Mouse (Mus musculus) forebrain, embryonic 14.5 days (tissue): Measurements from ENCODE around the gene Luc7l2. TPM values are rescaled to one million over a fixed set of nuclear protein-coding genes. Genes with fewer than 3 reads are reported as not detected.

Experiments
- ATAC-seq: fragments of 200-750 bp; cut with Nextera tagmentation; 2 replicates; pipeline ENCODE4 v1.8.0; 2017; ENCODE audit warnings: mild to moderate bottlenecking, moderate library complexity
- DNase-seq: peaks from one replicate; pipeline ENCODE4 v3.0.0-alpha.2; 2015; ENCODE audit warnings: low spot score
- H3K27ac ChIP-seq: fragments of 300-500 bp; sonication (generic); 2 replicates; pipeline ENCODE4 v1.5.1; 2014; ENCODE audit warnings: low read depth, mild to moderate bottlenecking, control low read depth, low read length, moderate library complexity
- H3K27me3 ChIP-seq: fragments of 300-500 bp; sonication (generic); replicated peaks from 2 replicates; pipeline ENCODE4 v1.6.1; 2014; ENCODE audit warnings: low read length, control low read depth, mixed read lengths; ENCODE audit not compliant: control insufficient read depth, insufficient read depth
- H3K36me3 ChIP-seq: fragments of 300-500 bp; sonication (generic); 2 replicates; pipeline ENCODE4 v1.6.1; 2014; ENCODE audit warnings: low read length, control low read depth; ENCODE audit not compliant: control insufficient read depth, insufficient read depth
- H3K4me1 ChIP-seq: fragments of 300-500 bp; sonication (generic); 2 replicates; pipeline ENCODE4 v1.6.1; 2014; ENCODE audit warnings: antibody characterized with exemption, low read length, control low read depth; ENCODE audit not compliant: control insufficient read depth, insufficient read depth
- H3K4me2 ChIP-seq: fragments of 300-500 bp; sonication (generic); 2 replicates; pipeline ENCODE4 v1.6.1; 2014; ENCODE audit warnings: mild to moderate bottlenecking, control low read depth, low read length
- H3K4me3 ChIP-seq: fragments of 300-500 bp; sonication (generic); 2 replicates; pipeline ENCODE4 v1.5.1; 2014; ENCODE audit warnings: low read depth, low read length, control low read depth
- H3K9ac ChIP-seq: fragments of 300-500 bp; sonication (generic); 2 replicates; pipeline ENCODE4 v1.6.1; 2014; ENCODE audit warnings: mild to moderate bottlenecking, low read length, control low read depth, moderate library complexity
- H3K9me3 ChIP-seq: fragments of 300-500 bp; sonication (generic); replicated peaks from 2 replicates; pipeline ENCODE4 v1.6.1; 2016; ENCODE audit warnings: low read length, control low read depth, mixed read lengths; ENCODE audit not compliant: control insufficient read depth
- WGBS: fragments of 180-500 bp; shearing (Covaris S2); extraction: QIAGEN DNeasy Blood & Tissue Kit; methylation state at CpG from one replicate; pipeline ENCODE4 v1.1.7; 2014; 5-methylcytosine and 5-hydroxymethylcytosine counted together
- polyA plus RNA-seq: library from polyadenylated mRNA; unstranded; fragments of >200 nt; fragmentation: Nextera tagmentation; extraction: Ambion mirVana; gene quantifications from 2 replicates; pipeline ENCODE4 v1.2.1, GENCODE M21; 2014

Gene Luc7l2
- polyA plus RNA-seq, result 22.8 and 32.5 TPM in 2 replicates

DNA sequence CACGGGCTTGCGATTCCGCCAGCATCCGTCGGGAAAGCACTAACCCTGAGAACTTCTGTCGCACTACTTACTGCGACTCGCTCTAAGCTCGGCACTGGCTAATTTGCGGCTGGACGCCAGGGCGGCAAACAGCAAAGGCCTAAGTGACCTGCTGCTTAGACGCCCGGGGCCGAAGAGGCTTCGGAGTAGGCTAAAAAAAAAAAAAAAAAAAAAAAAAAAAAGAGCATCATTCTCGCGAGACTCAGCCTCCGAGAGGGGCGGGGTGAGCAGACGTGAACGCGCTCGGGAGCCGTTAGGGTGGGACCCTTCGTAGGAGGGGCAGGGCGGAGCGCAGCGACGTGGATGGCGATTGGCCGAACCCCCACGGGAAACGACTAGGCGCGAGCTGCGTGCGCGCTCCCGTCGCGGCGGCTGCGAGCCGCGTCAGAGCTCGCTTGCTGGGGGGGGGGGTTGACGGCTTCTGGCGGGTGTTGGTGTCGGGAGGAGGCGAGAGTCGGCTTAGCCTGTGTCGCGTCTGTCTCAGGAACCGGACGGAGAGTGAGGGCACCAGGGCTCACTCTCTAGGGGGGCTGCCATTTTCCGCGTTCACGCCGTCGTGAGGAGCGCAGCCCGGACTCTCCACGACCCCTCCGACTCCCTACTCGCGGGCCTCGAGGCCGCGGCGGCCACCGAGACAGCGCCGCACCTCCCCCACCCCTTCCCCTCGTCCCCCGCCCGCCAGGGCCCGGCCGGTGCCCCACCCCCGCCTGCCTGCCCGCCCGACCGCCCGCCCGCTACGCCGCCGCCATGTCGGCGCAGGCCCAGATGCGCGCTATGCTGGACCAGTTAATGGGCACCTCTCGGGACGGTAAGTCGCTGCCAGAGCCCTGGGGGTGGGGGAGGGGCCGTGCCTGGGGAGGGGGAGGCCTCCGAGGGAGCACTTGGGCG is at the start of gene Luc7l2:
TSS of gene Luc7l2 (plus strand) at position 273 of the 927 bp plus-strand sequence.
- H3K27ac ChIP-seq, result peak within 1 kb of the TSS; percentile 99
- H3K9ac ChIP-seq, result peak within 1 kb of the TSS; percentile 90
- no peaks in the 10 kb centered on the region for H3K27me3 ChIP-seq
- WGBS, result under 1% methylated on average over 64 of the region's 98 CpGs
- no peaks in the 10 kb centered on the region for H3K36me3 ChIP-seq
- DNase-seq (peak; percentile 99), ATAC-seq (peak; percentile 90)
- no peaks in the 10 kb centered on the region for H3K9me3 ChIP-seq
- H3K4me2 ChIP-seq, result peak within 1 kb of the TSS; percentile 80
- H3K4me3 ChIP-seq, result peak within 1 kb of the TSS; percentile 67
- no peaks in the 10 kb centered on the region for H3K4me1 ChIP-seq

DNA sequence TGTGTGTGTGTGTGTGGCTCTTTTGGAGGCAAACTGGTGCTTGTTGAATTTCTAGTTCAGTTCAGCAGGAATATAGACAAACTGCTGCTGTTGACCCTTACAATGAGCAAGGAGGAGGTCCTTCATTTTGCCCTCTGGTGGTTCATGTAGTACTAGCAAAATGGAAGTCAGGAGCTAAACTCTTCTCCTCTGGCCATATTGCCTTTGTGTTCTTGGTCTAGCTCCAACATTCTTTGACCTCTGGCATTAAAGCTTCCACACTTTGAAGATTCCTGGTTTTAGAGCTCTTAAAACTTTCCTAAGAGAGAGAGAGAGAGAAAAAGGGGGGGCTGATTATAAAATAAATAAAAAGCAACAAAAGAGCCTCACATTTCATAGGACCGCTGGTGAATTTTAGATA is 39.0 kb upstream of the Luc7l2 start:
- H3K4me1 ChIP-seq, result no peaks in the 10 kb centered on the region
- 97% methylated on average over 1 of the region's 1 CpGs for WGBS
- H3K4me3 ChIP-seq, result no peak overlapping the region
- H3K36me3 ChIP-seq, result peaks cover 4% of the 10 kb centered on the region; the same call in 1 of the 2 replicates
- no peak for DNase-seq
- no peaks in the 10 kb centered on the region for H3K27me3 ChIP-seq
- H3K27ac ChIP-seq, result no peak overlapping the region
- H3K9ac ChIP-seq, result no peak overlapping the region
- H3K4me2 ChIP-seq, result no peak overlapping the region
- H3K9me3 ChIP-seq, result no peaks in the 10 kb centered on the region
- ATAC-seq, result no peak

GRCm38 (mm10) chr6:38512830-38513229 is 38.3 kb upstream of the Luc7l2 start:
- Histone ChIP-seq H3K4me1 (no peaks in the 10 kb centered on the region), H3K27me3 (no peaks in the 10 kb centered on the region), H3K36me3 (peaks cover 4% of the 10 kb centered on the region; the same call in 1 of the 2 replicates), H3K9ac (no peak overlapping the region), H3K9me3 (no peaks in the 10 kb centered on the region), H3K27ac (no peak overlapping the region), H3K4me2 (no peak overlapping the region), H3K4me3 (no peak overlapping the region)
- ATAC-seq, result no peak
- DNase-seq, result no peak

DNA sequence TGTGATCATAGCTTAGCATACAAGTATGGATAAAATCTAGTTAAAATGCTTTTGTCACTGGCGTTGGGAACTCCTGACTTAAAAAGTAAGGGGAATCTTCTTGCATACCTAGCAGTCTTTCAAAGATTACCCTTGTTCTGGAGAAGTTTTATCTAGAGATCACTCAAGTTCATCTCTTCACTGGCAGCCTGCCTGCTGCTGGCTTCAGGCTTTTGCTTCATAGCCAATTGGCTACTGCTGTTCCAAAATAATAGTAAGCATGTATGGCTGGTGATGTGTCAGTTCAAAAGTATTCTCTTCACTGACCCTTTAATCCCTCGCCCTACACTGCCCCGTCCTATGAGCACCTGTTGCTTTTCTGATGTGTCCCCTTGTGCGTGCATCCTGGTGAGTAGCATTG is 35.9 kb upstream of the Luc7l2 start:
- peaks cover 4% of the 10 kb centered on the region; the same call in 1 of the 2 replicates for H3K36me3 ChIP-seq
- no peak overlapping the region for H3K4me2 ChIP-seq
- H3K4me1 ChIP-seq, result no peaks in the 10 kb centered on the region
- H3K9ac ChIP-seq, result no peak overlapping the region
- DNase-seq (no peak), ATAC-seq (no peak)
- no peaks in the 10 kb centered on the region for H3K27me3 ChIP-seq
- H3K27ac ChIP-seq, result no peak overlapping the region
- H3K4me3 ChIP-seq, result no peak overlapping the region
- WGBS, result 94% methylated on average over 4 of the region's 4 CpGs
- H3K9me3 ChIP-seq, result no peaks in the 10 kb centered on the region

DNA sequence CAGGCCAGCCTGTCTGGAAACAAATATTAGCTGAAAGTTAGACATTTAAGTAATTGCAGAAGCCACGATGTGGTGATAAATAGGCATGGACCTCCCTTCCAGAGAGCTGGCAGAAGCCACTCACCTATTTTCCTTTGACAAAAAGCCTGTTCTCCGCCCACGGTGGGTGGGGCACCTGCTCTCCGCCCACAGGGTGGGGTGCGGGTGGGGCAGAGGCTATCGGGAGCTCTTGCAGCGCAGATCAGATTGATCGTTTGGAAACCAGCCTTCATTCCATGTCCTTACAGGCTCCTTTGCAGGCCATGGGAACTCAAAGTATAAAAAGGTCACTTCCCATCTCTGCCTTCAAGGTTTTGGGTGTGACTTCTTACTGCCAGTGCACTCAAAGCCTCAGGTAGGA is 27.3 kb upstream of the Luc7l2 start:
- no peak overlapping the region for H3K27ac ChIP-seq
- no peaks in the 10 kb centered on the region for H3K9me3 ChIP-seq
- 26% methylated on average over 8 of the region's 8 CpGs for WGBS
- no peak overlapping the region for H3K4me3 ChIP-seq
- no peaks in the 10 kb centered on the region for H3K27me3 ChIP-seq
- DNase-seq (no peak), ATAC-seq (no peak)
- no peak overlapping the region for H3K4me2 ChIP-seq
- H3K4me1 ChIP-seq, result no peaks in the 10 kb centered on the region
- peaks cover 3% of the 10 kb centered on the region; the same call in 1 of the 2 replicates for H3K36me3 ChIP-seq
- H3K9ac ChIP-seq, result no peak overlapping the region

GRCm38 (mm10) chr6:38531211-38531820 is 19.8 kb upstream of the Luc7l2 start:
- WGBS, result 68% methylated on average over 5 of the region's 5 CpGs
- Histone ChIP-seq H3K4me1 (no peaks in the 10 kb centered on the region), H3K4me2 (no peak overlapping the region), H3K9me3 (no peaks in the 10 kb centered on the region), H3K4me3 (no peak overlapping the region), H3K27me3 (no peaks in the 10 kb centered on the region), H3K9ac (no peak overlapping the region), H3K27ac (no peak overlapping the region), H3K36me3 (no peaks in the 10 kb centered on the region)
- peak; percentile 34 for DNase-seq
- no peak for ATAC-seq

DNA sequence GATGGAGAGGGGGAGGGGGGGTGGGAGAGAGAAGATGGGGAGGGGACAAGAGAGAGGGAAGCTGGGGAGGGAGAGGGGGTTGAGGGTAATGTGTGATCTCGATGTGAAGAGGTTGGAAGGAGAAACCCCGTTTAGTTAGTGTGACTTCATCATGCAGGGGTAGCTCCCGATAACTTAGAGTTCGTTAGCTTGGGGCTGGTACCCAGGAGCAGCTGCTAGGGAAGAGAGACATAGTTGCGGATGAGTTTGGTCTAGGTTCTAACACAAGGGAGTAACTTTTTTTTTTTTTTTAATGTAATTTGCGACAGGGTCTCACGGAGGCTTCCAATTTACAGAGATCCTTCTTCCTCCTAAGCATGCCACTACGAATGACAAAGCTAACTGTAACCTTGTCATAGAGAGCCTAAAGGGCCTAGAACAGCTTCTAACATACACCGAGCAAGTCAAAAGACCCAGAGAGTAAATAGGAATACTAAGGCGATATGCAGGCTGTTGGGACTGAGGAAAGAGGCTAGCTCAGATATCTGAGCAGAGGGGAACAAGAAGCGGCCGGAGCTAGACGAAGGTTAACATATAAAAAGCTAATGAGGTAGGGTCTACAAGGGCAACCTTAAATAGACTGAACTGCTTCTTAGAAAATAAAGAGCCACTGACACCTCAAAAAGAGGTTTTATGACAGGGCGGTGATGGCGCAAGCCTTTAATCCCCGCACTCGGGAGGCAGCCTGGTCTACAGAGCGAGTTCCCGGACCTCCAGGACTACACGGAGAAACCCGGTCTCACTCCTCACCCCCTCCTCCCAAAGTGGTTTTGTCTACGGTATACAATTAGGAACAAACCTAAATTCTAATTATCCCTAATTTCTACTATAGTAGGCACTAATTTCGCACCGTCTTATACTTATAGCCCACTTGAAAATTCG is 18.4 kb upstream of the Luc7l2 start:
- DNase-seq (peak; percentile 45), ATAC-seq (peak; percentile 42)
- Histone ChIP-seq H3K4me1 (no peaks in the 10 kb centered on the region), H3K9ac (peak overlapping the region; percentile 74), H3K4me3 (peak overlapping the region; percentile 67), H3K36me3 (no peaks in the 10 kb centered on the region), H3K9me3 (no peaks in the 10 kb centered on the region), H3K27me3 (no peaks in the 10 kb centered on the region), H3K27ac (peak overlapping the region; percentile 90), H3K4me2 (peak overlapping the region; percentile 65)
- WGBS, result 6% methylated on average over 25 of the region's 25 CpGs
